Mouse (Mus musculus) lung, adult 2 months (tissue): ENCODE data around the gene Gpc6.

Experiments
- CTCF ChIP-seq: fragments of 200-500 bp; IDR thresholded peaks from 2 replicates; pipeline ENCODE4 v1.5.1; 2011; ENCODE audit warnings: mild to moderate bottlenecking, low read length, control low read depth; ENCODE audit not compliant: insufficient read depth
- POLR2A ChIP-seq: fragments of 200-500 bp; IDR thresholded peaks from 2 replicates; pipeline ENCODE4 v1.6.1; 2011; ENCODE audit warnings: low read depth, mild to moderate bottlenecking, control low read depth, low read length, borderline replicate concordance; ENCODE audit errors: extremely low read depth

- TF ChIP-seq POLR2A: no peak
- TF ChIP-seq CTCF: no peak
Measured at GRCm38 (mm10) chr14:117961844-117962243, 1036.7 kb downstream of the Gpc6 start.
